Mouse (Mus musculus) cerebral cortex, adult 2 months (tissue): ENCODE measurements around the gene Gm12216.

Experiments used
- WGBS: fragments of 180-500 bp; shearing (Covaris S2); methylation state at CpG from one replicate; pipeline ENCODE4 v1.1.7; 2018; 5-methylcytosine and 5-hydroxymethylcytosine counted together

The Gm12216 gene

DNA sequence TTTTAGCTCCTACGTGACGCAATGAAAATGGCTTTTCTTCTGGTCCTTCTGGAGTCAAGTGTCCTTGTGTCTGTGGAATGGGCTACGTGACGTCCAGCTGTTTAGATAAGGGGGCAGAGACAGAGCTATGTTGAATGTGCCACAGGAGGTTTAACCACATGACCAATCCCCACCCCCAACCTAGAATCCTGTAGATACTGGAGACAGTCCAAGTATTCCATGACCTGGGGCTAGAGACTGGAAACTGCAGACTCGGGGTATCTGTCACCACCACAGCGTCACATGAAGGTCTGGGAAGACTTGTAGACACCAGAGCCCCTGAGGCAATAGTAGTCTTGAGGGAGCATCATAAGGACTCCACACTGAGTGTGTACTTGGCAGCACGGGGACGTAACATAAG, 63.2 kb downstream of the Gm12216 start:
- 86% methylated on average over 8 of the region's 8 CpGs for WGBS

DNA sequence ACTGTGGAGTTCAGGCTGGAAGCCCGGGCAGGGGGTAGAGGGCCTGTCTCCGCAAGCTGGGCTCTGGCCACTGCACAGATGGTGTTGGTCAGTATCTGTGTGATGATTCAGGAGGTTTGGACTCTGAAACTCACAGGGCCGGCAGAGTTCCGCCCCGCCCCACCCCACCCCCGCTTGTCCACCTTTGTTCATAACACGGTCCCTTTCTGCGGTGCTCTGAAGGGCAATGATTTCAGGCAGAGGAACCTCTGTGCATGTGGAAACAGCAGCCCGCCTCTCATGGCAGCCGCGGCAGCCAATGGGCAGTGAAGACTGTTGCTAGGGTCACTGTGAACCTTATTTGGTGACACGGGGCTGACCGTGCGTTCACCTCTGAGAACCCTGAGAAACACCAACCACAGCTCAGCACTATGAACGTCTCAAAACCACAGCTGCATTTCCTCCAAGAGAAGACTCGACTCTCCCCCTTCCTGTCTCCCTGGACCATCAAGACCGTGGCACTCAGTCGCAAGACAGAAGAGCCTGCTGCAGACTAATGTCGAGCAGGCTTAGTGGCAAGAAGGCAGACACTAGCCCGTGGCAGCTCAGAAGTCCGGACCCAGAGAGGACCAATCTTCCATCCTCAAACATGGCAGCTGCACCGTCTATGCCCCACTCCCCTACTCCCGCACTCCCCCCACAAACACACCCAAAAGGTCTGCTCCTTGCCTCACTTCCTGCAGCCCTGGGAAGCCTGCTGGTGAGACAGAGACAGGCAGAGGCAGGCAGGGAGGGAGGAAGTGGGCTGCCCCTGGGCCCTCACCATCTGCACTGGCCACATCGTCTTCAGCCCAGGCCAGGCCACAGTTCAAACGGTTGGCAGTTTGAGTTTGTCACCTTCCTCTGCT, 64.1 kb downstream of the Gm12216 start:
- WGBS: 79% methylated on average over 25 of the region's 25 CpGs

DNA sequence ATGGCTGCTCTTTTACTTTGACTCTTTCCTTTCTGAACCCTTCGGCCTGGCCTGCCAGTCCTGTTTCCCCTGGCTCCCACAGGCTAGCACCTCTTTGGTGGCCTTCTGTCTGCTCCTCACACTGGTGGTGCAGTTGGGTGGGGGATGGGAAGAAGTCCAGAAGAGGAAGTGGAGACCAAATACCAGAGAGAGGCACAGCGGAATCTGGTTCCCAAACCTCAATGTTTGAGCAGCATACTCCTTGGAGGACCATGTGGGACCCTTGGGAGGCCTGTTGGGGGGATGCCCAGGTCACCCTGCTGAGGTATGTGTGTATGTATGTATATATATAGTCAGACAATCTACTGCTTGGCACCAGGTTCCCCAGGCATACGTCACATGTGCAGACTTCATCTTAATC, 65.0 kb downstream of the Gm12216 start:
- WGBS: 92% methylated on average over 3 of the region's 3 CpGs

DNA sequence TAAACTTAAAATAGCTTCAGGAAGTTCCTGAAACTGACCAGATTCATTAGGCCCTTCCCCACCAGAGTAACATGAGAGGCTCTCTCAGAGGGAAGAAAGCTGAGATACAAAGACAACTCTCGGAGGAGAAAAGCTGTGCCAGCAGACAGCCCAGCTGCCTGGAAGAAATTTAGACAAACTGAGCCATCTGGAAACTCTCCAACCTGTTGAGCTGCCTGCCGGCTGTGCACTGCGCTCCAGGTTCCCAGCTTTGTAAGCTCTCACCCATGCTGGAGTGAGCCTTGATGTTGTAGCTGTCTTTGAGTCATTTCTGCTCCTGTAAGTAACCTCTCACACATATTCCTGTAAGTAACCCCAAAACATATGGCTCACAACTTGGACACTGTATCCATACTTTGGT, 66.1 kb downstream of the Gm12216 start:
- 32% methylated on average over 3 of the region's 3 CpGs for WGBS

DNA sequence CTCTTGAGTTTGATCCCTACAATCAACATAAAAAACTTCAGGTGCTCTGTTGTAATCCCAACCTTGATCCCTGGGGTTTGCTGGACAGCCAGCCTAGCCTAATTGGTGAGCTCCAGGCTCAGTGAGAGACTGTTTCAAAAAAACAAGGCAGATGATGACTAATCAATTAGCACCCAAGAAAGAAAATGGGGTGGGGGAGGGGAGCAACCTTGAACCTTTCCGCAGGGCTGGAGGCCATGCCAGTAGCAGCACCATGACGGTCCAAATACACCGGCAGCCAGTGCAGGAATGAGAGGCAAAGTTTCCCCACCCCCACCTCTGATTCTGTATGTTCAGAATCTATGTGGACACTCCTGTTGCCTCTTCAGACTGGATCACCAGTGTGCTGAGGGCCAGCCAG, 69.8 kb downstream of the Gm12216 start:
- WGBS: 74% methylated on average over 3 of the region's 3 CpGs

DNA sequence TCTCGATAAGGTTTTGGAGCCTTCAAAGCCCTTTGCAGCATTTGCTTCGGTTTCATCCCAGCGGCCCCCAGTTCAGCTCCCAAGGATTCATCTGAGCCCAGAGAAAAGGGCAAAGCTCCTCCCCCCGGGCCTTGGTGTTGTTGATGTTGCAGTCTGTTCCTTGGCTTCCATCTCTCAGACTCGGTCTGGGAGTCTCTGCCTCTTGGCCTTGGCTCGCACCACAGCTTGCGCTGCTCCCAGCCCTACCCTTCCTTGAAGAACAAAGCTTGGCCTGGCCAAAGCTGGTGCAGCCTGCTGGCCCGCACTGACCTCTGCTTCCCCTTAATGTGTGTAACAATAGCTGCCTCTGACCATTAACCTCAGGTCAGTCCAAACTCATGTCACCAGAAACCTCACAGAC, 70.9 kb downstream of the Gm12216 start:
- 75% methylated on average over 8 of the region's 8 CpGs for WGBS

DNA sequence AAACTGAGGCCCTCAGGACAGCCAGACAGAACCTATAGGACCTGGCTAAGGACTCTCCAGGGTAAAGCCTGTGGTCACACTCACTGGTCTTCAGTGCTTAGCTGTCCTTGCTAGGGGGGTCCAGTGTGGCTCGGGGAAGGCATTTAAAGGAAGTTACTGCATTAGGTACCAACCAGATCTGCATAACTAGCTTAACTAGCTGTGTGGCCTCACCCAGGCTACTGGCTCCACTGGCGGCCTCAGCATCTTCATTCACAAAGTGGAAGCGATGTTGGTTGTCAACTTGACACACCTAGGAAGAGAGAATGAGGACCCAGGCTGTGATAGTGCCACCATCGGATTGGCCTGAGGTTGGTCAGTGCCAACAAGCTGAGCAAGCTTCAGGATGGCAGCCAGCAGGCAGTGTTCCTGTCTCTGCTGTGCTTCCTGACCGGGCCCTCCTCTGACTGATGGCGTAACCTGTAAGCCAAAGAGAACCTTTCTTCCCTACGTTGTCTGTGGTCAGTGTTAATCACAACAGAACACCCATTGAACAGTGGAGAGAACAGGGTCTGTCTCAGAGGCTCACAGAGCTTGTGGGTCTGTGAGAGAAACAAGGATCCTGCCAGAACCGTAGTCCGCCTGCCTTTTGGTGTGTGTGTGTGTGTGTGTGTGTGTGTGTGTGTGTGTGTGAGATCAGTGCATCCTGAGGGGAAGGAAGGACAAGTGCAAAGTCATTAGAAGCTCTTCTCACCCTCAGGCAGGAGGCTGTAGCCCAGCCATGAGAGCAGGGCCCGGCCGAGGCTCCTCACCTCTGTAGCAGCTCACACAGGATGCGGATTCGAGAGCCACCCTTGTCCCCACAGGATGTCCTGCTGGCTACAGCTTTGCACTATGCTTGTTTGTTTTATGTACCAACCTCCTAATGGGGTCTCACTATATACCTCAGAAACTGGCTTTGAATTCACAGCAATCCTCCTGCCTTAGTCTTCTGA, 72.7 kb downstream of the Gm12216 start:
- 71% methylated on average over 13 of the region's 13 CpGs for WGBS

DNA sequence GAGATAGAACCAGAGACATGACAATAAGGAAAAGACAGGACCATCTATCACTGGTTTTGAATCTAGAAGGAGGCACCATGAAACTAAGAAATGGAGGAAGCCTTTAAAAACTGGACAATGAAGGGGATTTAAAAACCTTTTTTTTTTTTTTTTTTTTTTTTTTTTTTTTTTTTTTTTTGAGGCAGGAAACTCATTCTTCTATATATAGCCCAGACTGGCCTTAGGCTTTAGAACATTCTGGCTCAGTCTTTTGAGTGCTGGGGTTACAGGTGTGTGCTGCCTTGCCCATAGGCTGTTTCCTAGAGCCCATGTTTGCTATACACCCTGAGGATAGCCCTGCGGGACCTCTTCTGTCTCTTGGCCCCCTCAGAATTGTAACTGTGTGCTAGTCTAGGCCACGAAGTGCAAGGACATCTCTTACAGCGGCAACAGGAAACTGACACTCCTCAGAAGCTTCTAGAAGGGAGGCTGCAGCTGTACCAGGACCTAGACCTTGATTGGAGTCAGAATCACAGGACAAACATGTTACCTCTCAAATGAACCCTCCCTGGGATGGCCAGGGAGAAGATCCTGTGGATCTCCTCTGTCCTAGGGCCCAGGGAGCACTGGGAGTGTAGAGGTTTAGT, 73.6 kb downstream of the Gm12216 start:
- WGBS: 75% methylated on average over 3 of the region's 3 CpGs

DNA sequence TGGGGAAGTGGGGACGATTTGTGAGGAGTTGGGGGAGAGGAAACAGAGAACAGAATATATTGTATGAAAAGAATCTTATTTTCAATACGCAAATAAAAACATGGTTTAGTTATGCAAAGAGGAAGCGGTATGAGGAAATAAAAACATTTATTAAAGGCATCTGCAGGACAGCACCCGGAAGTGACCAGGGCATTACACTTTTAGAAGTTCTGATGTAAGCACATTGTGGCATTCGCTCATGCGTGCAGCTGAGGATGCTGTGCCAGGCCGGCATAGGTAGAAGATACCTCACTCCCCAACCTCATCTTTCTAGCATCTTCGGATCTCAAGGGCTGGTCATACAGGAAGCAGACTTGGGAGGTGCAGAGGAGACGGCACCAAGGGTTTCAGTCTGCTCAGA, 75.8 kb downstream of the Gm12216 start:
- WGBS: 85% methylated on average over 9 of the region's 9 CpGs

DNA sequence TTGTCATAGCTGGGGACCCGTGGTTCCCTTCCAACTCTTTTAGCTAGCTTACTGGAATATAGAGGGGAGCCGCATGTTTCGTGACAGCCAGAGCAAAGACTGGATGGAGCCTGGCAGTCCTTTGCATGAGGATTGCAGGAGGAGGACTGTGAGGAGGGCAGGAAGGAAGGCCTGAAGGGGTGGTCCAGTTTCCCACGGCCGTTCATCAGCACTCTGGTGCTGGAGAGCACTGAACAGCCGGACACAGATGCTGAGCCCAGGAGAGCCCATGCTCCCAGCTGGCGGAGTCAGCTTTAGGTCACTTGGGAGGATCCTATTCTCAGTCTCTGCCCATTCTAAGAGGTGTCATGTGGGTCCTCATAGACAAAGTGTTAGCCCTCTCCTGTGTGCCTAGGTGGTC, 77.1 kb downstream of the Gm12216 start:
- WGBS: 97% methylated on average over 7 of the region's 7 CpGs

DNA sequence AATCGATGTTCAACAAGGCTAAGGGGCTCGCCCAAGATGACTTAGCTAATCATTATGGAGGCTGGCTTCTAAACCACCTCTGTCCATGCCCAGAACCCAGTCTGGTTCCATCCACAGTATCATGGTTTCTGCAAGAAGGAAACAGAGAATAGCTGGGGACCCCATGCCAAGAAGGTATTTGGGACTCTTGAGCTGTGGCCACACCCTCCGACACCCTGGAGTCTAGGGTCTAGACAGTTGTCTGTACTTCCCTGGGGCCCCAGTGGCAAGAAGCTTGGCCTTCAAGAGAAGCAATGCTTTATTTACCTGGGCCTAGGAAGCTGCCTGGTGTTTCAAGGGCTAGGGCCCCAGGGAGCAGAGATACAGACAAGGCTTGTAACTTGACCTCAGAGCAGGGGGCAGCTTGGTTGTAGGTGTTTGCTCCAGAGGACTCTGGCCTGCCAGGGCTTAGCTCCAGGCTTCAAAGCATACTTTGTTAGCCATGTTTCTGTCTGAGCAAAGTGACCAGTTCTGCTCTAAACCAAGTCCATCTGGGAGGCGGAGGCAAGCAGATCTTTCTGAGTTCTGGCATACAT, 77.8 kb downstream of the Gm12216 start:
- WGBS: 96% methylated on average over 4 of the region's 4 CpGs

DNA sequence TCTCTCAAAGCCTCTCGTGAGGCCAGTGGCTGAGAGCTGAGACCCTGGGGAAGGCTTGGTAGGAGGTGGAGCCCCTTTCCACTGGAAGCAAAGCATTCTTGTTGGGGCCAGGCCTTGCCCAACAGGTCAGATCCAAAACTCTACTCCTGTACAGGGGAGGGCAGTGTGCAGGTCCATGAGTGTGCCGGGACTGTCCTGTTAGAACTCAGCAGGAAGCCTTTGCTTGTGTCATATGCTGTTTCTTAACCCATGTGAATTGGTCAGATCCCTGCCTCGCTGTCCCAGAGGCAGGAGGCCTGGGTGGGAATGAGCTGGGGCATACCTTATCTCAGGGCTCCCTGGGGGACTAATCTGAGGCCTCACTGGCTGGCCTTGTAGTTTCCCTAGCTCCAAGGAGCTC, 78.8 kb downstream of the Gm12216 start:
- WGBS: 76% methylated on average over 3 of the region's 3 CpGs

DNA sequence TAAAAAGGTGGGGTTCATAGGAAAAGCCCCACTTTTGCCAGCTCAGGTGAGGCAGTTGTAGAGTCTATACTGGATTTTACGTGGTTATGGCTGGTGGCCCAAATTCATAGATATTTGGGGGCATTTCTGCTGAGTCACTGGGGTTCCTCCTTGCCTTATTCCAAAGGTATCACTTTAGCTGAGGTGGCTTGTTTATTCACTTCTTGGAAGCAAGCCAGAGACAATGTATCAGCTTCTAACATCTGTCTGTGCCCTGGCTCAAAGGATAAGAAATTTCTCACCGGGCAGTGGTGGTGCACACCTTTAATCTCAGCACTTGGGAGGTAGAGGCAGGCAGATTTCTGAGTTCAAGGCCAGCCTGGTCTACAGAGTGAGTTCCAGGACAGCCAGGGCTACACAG, 79.2 kb downstream of the Gm12216 start:
- 84% methylated on average over 2 of the region's 2 CpGs for WGBS

DNA sequence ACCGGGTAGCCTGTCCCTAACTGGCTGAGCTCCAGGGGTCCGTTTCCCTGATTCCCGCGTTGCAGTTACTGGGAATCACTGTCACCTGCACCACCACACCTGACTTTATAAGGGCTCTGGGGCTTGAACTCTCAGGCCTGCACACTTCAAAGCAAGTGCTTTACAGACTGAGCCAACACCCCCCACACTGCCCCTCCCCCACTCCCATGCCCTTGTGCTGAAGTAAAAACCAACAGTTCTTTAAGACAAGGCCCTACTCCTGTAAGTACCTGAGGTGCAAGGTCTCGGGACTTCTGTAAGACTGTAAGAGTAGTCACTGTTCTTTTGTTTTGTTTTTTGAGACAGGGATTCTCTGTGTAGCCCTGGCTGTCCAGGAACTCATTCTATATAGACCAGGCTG, 80.6 kb downstream of the Gm12216 start:
- 89% methylated on average over 5 of the region's 5 CpGs for WGBS

DNA sequence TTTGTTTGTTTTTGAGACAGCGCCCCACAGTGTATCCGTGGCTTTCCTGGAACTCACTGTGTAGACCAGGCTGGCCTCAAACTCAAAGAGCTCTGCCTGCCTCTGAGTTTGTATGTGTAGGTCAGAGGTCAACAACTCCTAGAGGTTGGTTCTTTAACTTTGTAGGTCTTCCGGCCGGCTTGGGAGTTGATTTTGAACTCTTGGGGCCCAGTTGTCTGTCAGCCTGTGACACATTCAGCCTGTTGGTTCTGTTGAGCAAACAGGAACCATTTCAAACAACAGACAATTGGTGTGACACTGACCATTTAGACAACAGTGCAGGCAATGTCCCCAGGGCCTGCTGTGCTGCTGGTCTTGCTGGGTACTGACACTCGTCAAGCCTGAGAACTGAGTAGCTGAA, 81.3 kb downstream of the Gm12216 start:
- 76% methylated on average over 5 of the region's 5 CpGs for WGBS

DNA sequence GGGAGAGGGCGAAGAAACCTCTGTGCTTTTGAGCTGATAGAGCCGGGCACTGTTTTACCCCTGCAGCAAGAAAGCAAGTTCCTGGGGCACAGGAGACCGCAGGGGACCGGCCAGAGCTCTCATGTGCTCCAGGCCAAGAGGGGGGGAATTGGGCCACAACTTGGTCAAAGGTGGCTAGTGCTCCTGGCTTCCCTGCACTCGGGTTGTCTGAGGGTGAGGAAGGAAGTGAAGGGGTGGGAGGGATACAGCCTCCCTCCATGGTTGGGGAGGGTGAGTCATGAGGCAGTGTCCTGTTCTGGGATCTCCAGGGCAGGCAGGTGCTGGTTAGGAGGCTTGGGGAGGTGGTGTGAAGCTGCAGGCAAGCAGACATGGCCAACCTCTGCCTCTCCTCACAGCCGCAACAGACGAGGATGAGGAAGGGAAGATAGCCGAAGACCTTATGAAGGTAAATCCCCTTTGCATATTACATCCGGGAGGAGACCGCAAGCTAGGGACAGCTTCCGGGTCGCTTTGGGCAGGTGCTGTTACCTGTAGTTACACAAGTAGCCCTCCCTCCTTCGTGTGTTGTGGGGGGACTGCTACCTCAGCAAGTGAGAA, 84.3 kb downstream of the Gm12216 start:
- 92% methylated on average over 13 of the region's 13 CpGs for WGBS

DNA sequence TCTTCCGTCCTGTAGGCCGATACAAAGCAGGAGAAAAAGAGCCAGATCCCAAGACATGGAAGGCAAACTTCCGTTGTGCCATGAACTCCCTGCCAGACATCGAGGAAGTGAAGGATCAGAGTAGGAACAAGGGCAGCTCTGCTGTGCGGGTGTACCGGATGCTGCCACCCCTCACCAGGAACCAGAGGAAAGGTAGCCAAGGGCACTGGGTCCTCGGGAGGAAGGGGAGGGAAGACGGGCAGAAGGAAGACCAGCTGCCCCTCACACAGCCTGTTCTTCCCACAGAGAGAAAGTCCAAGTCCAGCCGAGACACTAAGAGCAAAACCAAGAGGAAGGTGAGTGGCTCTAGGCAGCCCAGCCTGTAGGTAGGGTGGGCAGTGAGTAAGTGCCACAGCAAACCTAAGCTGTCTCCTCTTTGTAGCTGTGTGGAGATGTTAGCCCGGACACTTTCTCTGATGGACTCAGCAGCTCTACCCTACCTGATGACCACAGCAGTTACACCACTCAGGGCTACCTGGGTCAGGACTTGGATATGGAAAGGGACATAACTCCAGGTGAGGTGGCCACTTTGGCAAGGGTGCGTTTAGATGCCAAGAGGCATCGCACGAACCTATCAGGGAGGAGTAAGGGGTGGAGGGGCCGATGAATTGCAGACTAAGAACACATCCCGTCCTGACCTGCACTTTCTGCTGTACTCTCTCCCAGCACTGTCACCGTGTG, 85.3 kb downstream of the Gm12216 start:
- 89% methylated on average over 16 of the region's 16 CpGs for WGBS

DNA sequence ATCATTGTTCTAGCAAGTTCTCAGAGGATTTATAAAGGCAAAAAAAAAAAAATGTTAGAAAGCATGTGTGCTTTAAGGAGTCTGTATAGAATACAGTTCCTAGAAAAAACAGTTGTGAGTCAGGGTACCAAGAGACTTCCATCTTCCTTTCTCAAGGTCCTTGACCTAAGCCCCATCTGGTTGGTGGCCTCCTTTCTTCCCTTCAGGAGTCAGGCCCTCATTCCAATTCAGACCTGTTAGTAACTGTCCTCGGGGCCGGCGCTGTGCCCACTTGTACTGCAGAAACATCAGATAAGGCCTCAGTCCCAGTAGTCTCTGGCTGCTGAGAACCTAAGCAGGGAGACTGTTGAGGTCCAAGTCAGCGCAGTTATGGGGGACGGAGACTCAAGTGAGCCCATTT, 86.0 kb downstream of the Gm12216 start, which contains the start of gene Gm17334:
Gene Gm17334 (minus strand): TSS at position 101 of the 400 bp plus-strand sequence.
- 96% methylated on average over 5 of the region's 5 CpGs for WGBS

DNA sequence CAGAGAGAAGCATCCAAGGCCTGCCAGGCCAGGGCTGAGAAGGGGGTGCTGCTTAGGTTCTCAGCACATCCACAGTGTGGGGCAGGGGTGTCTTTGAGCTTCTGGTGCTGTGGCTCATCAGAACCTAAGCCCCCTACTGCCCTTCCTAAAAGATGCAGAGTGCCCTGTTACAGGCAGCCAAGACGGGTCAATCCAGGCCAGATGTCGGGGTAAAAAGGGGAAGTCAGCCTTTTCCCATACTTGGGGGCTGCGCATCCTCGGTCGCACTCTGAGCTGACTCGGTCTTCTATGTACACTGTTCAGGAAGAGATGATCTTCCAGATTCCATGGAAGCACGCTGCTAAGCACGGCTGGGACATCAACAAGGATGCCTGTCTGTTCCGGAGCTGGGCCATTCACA, 86.5 kb downstream of the Gm12216 start:
- 88% methylated on average over 9 of the region's 9 CpGs for WGBS

DNA sequence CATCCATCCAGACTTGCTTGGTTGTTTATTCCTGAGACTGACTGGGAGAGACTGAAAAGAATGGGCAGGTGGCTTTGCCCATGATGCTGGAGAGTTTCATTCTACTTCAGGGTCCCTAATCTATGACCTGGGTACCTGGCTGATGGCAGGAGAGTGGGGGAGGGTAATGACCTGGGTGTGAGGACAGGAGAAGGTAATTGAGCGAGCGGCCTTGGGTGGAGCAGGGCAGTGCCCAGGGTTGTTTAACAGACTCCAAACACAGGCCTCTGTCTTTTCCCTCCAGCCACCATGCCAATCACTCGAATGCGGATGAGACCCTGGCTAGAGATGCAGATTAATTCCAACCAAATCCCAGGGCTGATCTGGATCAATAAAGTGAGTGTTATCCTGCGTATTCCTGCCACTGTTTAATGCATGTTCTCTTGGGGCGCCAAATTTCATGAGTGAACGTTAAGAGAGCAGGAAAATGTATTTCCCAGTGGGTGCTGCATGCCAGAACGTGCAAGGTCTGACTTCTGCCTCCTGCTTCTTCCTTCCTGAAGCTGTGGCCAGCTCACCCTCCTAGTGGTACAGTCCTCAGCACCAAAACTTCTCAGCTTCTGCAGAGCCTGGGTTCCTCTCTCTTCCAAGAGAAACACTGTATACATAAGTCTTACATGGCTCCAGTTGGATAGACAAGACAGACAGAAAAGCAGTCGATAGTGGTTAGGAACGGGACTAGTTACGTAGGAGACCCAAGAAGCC, 87.9 kb downstream of the Gm12216 start:
- 82% methylated on average over 11 of the region's 11 CpGs for WGBS
